In the genomic region with DNA sequence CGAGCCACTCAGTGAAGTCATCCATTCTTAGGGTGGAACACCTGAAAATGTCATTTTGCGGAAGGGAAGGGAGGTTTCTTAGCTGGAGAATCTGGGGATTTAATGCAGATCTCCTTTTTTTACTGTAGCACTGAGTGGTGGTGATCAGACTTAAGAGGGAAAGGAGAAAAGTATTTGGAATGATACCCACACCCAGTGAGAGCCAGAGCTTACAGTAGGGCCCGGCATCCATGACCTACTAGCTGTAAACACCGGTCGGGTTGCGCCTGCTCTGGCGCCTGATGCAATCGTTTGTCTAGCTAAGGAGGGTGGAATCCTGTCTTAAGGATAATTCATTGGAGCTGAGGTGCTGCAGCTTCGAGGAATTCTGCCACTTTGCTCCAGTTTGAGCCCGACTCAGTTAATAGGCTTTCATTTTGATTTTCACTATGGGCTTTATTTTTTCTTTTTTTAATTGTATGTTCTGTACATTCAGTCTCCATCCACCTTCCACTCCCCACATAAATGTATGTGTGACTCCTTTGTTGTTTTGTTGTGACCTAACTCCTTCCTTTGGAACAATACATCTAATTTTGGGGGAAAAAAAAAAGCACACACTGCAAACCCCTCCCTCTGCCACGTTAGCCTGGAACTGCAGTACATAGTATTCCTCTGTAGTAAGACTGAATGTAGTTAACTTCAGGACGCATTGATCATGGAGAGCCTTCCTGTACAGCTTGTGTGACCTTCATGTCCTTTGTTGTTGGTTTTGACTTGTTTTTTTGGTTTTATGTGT, we compare ENCODE assay signal across 8 mouse cellular contexts. TPM values are rescaled to one million over a fixed set of nuclear protein-coding genes. Genes with fewer than 3 reads are reported as not detected.
DNase-seq lines count a peak whose midpoint lies in the region; ATAC-seq lines count a peak whose summit lies in the region.

No protein-coding gene starts in this region.

- 2% methylated on average over 12 of the region's 12 CpGs for WGBS in forebrain, embryonic 14.5 days
- 1% methylated on average over 12 of the region's 12 CpGs for WGBS in limb, embryonic 15.5 days

- H3K36me3 ChIP-seq in forebrain, embryonic 14.5 days (ENCODE audit: control insufficient read depth, insufficient read depth, low read length), result no peaks in the 10 kb centered on the region
- H3K36me3 ChIP-seq in limb, embryonic 15.5 days, result no peaks in the 10 kb centered on the region

- H3K9ac ChIP-seq in forebrain, embryonic 14.5 days (ENCODE audit: low read length), result peak overlapping the region; percentile 98
- peak overlapping the region; percentile 95 for H3K9ac ChIP-seq in limb, embryonic 15.5 days

- peak; percentile 26 for DNase-seq in CD4-positive, CD25-positive, alpha-beta regulatory T cell, adult 2 months (ENCODE audit: low read depth, low spot score)
- peak; percentile 25 for DNase-seq in thymus, postnatal 14 days
- no peak for DNase-seq in thymus, postnatal 10 days (ENCODE audit: low spot score in 2 of 2)
- peak; percentile 40 for DNase-seq in forebrain, embryonic 14.5 days (ENCODE audit: low spot score)
- peak; percentile 35 for DNase-seq in neural tube, embryonic 10.5 days (ENCODE audit: extremely low spot score, low spot score)
- DNase-seq in layer of hippocampus, postnatal 10 days (ENCODE audit: low spot score in 2 of 2), result no peak

- H3K4me1 ChIP-seq in forebrain, embryonic 14.5 days (ENCODE audit: control insufficient read depth, insufficient read depth, low read length), result peaks cover 8% of the 10 kb centered on the region; the same call in 1 of the 2 replicates
- H3K4me1 ChIP-seq in limb, embryonic 15.5 days, result peaks cover 21% of the 10 kb centered on the region

- no peak for ATAC-seq in CD4-positive, CD25-positive, alpha-beta regulatory T cell, adult 4 months
- ATAC-seq in forebrain, embryonic 14.5 days, result no peak
- ATAC-seq in limb, embryonic 15.5 days (ENCODE audit: insufficient number of reproducible peaks, low FRiP score, low TSS enrichment, low read depth), result no peak

- no peaks in the 10 kb centered on the region for H3K9me3 ChIP-seq in forebrain, embryonic 14.5 days (replicated peaks; ENCODE audit: control insufficient read depth, low read length)
- H3K9me3 ChIP-seq in limb, embryonic 15.5 days, result no peaks in the 10 kb centered on the region

- peak overlapping the region; percentile 80 for H3K4me2 ChIP-seq in forebrain, embryonic 14.5 days (ENCODE audit: low read length)
- H3K4me2 ChIP-seq in limb, embryonic 15.5 days, result peak overlapping the region; percentile 66

- no peaks in the 10 kb centered on the region for H3K27me3 ChIP-seq in forebrain, embryonic 14.5 days (replicated peaks; ENCODE audit: control insufficient read depth, insufficient read depth, low read length)
- H3K27me3 ChIP-seq in limb, embryonic 15.5 days, result no peaks in the 10 kb centered on the region

- peak overlapping the region; percentile 95 for H3K4me3 ChIP-seq in forebrain, embryonic 14.5 days (ENCODE audit: low read depth, low read length)
- peak overlapping the region; percentile 99 for H3K4me3 ChIP-seq in limb, embryonic 15.5 days

- peak overlapping the region; percentile 96 for H3K27ac ChIP-seq in forebrain, embryonic 14.5 days (ENCODE audit: low read depth, low read length)
- peak overlapping the region; percentile 92 for H3K27ac ChIP-seq in limb, embryonic 15.5 days

RNA-seq across cellular contexts. Expression of gene Gars, which starts 1.1 kb away (rescaled TPM):
- 10 to 100 TPM; 21.0 to 24.7 TPM for polyA plus RNA-seq in CD4-positive, CD25-positive, alpha-beta regulatory T cell, adult 4 months (2017; shearing (Covaris generic))
- polyA plus RNA-seq in forebrain, embryonic 14.5 days (2014; fragmentation: Nextera tagmentation; extraction: Ambion mirVana), result 208 and 229 TPM in 2 replicates
- polyA plus RNA-seq in limb, embryonic 15.5 days (2015; fragmentation: Nextera tagmentation; extraction: Ambion mirVana), result 149 and 156 TPM in 2 replicates
- 100 to 1,000 TPM; 165 to 171 TPM for total RNA-seq in layer of hippocampus, postnatal 10 days (2021)

RNA-seq across cellular contexts. Expression of gene Ggct, which starts 46.1 kb away (rescaled TPM):
- polyA plus RNA-seq in CD4-positive, CD25-positive, alpha-beta regulatory T cell, adult 4 months (2017; shearing (Covaris generic)), result 10 to 100 TPM; 19.8 to 34.0 TPM
- polyA plus RNA-seq in forebrain, embryonic 14.5 days (2014; fragmentation: Nextera tagmentation; extraction: Ambion mirVana), result 14.9 and 15.3 TPM in 2 replicates
- 31.1 and 37.6 TPM in 2 replicates for polyA plus RNA-seq in limb, embryonic 15.5 days (2015; fragmentation: Nextera tagmentation; extraction: Ambion mirVana)
- total RNA-seq in layer of hippocampus, postnatal 10 days (2021), result 10 to 100 TPM; 37.8 to 39.9 TPM

Comparison
In these comparisons a context has a peak if more than half of its experiments do, and no peak if none do; other contexts are left out.
1. DNase-seq: peak in CD4-positive, CD25-positive, alpha-beta regulatory T cell, adult 2 months (single experiment), thymus, postnatal 14 days (single experiment), forebrain, embryonic 14.5 days (single experiment) and neural tube, embryonic 10.5 days (single experiment); none in thymus, postnatal 10 days (0 of 2) and layer of hippocampus, postnatal 10 days (0 of 2).